Mouse (Mus musculus) T-helper 1 cell (primary cell): ENCODE data around the gene Ramp2.

Experiments
- in situ Hi-C: fragments of 300-600 bp; cut with MboI, MseI; formaldehyde crosslinking; loops from one replicate; pipeline ENCODE4 v1.15.1; 2025; ENCODE audit warnings: high pct_unique_total_duplicates

Ramp2 gene

GRCm38 (mm10) chr11:101235429-101235828 lies 10.4 kb upstream of the Ramp2 start:
- in situ Hi-C loops, result no loop called here

DNA sequence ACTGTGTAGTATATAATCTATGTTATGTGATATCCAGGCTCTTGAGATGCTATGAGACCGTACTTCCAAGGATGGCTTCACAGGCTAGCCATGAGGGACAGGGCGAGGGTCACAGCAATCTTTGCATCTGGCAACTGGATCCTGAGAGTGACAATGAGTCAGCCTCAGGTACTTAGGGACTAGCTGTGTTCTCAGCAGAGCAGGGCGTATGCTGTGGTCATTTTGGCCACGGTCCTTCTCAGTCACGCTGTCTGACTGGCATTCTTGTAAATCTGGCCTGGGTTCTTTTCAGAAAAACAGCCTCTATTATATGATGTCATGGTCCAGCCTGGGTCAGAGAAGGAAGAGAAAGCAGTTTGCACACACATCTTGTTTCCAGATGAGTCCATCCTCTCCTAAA lies 9.0 kb upstream of the Ramp2 start:
- in situ Hi-C loops, result no loop called here

- in situ Hi-C loops, result no loop called here
These were observed 7.7 kb upstream of the Ramp2 start for GRCm38 (mm10) chr11:101238071-101238647.

- in situ Hi-C loops, result loop anchor here (5.0 kb wide), 1 partner anchor 33 kb away; no protein-coding TSS in a partner anchor
These were observed 757 bp upstream of the Ramp2 start for GRCm38 (mm10) chr11:101245071-101245470.

DNA sequence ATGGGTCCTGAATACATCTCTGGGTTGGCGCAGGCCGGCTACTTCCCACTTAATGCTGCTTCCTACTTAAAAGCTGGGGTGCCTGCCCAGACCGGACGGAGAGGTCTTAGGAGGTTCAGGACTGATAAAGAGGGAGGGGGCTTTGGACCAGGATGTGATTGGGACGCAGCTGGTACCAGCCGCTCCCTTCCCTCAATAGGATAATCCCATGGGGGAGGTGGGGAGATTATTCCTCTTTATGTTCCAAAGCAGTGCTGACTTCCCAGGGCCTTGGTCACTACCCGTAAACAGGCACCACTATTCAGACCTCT lies 829 bp downstream of the Ramp2 start:
- in situ Hi-C loops, result loop anchor here (5.0 kb wide), 1 partner anchor 34 kb away; no protein-coding TSS in a partner anchor

- in situ Hi-C loops, result loop anchor here (5.0 kb wide), 1 partner anchor 35 kb away; no protein-coding TSS in a partner anchor
These were observed 1.7 kb downstream of the Ramp2 start for GRCm38 (mm10) chr11:101247521-101248030.

DNA sequence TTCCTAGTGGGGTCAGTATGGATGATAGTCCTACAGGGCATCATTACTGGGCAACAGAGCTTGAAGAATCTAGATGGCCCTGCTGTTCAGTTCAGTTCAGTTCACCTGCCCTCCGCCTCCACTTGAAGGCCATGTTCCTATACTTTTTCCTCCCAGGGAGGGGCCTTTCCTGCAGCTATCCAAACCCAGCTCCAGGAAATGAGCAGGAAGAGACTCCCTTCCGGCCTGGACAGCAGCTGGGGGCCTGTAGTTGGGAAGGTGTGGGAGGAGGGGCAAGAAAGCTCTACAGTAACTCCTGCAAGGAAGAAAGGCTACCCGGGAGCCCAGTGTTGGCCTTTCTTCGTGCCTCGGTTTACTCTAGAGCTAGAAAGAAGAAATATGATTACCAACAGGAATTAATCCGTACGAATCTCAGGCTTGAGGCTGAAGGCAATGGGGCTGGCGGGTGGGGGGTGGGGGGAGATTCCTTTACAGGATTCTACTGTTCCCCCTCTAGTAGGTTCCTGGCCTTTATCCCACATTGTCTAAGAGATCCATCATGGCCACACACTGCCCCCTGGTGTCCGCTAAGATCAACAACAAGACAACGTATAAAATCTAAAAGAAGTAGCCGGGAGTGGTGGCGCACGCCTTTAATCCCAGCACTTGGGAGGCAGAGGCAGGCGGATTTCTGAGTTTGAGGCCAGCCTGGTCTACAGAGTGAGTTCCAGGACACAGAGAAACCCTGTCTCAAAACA lies 2.6 kb downstream of the Ramp2 start:
- in situ Hi-C loops, result loop anchor here (5.0 kb wide), 1 partner anchor 36 kb away; no protein-coding TSS in a partner anchor

DNA sequence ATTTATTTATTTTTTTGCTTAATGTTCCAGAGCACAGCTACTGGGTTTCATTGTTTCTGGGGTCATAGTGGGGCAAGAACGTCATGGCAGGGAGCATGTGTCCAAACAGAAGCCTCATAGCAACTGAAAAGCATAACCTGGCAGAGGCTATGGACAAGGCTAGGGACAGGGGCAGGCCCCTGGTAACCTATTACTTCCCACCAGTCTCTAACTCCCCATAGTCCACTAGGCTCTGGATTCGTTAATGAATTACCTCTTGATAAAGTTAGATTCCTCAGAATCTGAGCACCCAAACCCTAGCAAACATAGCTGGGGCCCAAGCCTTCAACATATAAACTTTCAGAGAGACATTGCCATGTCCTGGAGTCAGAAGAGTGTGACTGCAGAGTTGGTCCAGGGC lies 5.2 kb downstream of the Ramp2 start:
- in situ Hi-C loops, result no loop called here

GRCm38 (mm10) chr11:101252941-101253340 lies 7.1 kb downstream of the Ramp2 start:
- in situ Hi-C loops, result no loop called here

GRCm38 (mm10) chr11:101253613-101254389 lies 8.0 kb downstream of the Ramp2 start, which contains the start of gene Vps25:
TSS of gene Vps25 (plus strand) at chr11:101253707.
- in situ Hi-C loops, result no loop called here

GRCm38 (mm10) chr11:101255826-101256775 lies 10.3 kb downstream of the Ramp2 start:
- in situ Hi-C loops, result no loop called here

GRCm38 (mm10) chr11:101259261-101259712 lies 13.5 kb downstream of the Ramp2 start:
- in situ Hi-C loops, result no loop called here

- in situ Hi-C loops, result no loop called here
These were observed 14.4 kb downstream of the Ramp2 start, which contains the start of gene Wnk4 for GRCm38 (mm10) chr11:101259948-101260825. TSS of gene Wnk4 (plus strand) at chr11:101260567.

GRCm38 (mm10) chr11:101260826-101261380 lies 15.1 kb downstream of the Ramp2 start:
- in situ Hi-C loops, result no loop called here

DNA sequence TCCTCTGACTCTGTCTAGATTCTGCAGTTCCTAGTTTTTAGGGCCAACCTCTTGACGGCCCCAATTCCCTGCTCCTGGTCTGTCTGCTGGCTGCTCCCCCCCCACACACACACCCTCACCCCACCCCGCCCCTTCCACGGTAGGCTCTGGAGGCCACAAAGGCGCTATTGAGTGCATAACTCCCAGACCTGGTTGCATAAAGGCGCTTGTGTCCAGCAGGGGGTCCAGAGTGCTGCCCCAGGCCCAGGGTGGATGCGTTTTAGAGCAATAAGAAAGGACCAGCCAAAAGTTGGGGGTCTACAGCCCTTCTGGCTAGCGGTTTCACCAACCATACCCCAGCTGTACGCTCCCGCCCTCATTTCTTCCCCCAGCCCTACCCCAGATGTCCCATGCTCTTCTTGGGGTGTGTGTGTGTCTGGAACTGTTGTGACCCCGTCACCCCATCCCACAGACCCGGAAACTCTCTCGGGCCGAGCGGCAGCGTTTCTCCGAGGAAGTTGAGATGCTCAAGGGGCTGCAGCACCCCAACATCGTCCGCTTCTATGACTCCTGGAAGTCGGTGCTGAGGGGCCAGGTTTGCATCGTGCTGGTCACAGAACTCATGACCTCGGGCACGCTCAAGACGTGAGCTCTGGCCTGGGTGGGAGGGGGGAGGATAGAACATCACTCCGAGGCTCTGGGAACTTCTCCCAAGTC lies 16.6 kb downstream of the Ramp2 start:
- in situ Hi-C loops, result no loop called here

- in situ Hi-C loops, result no loop called here
These were observed 17.5 kb downstream of the Ramp2 start for GRCm38 (mm10) chr11:101263138-101263988.

DNA sequence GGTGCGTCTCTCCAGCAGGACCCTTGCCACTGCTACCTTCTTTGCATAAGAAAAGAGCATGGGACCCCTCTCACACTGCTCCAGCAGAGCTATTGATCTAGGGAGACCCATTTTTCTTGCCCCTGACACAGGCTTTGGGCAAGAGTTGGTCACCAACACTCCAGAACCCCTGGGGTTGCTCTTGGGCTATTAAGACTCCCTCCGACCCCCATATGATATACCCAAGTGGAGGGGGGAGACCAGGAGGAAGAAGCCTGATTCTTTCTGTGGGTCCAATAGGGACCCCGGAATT lies 18.1 kb downstream of the Ramp2 start:
- in situ Hi-C loops, result no loop called here

DNA sequence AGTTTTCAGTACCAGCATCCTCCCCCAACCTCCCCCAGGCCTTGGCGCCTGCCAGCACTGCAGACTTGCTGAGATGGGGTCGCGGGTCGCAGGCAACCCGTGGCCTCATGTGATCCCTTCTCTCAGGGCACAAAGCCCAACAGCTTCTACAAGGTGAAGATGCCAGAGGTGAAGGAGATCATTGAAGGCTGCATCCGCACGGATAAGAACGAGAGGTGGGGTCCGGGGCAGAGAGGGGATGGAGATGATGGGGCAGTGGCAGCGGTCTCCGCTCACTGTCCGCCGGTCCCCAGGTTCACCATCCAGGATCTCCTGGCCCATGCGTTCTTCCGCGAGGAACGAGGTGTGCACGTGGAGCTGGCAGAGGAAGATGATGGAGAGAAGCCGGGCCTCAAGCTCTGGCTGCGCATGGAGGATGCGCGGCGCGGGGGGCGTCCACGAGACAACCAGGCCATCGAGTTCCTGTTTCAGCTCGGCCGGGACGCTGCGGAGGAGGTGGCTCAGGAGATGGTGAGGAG lies 19.2 kb downstream of the Ramp2 start:
- in situ Hi-C loops, result no loop called here
